Mouse (Mus musculus) bone marrow, adult 2 months (tissue): Measurements from ENCODE around the gene Rmnd5b.

Experiments used
- CTCF ChIP-seq: fragments of 200-500 bp; IDR thresholded peaks from 2 replicates; pipeline ENCODE4 v1.5.1; 2011; ENCODE audit warnings: low read length, control low read depth; ENCODE audit not compliant: control insufficient read depth, insufficient read depth
- POLR2A ChIP-seq: fragments of 200-500 bp; IDR thresholded peaks from 2 replicates; pipeline ENCODE4 v1.6.1; 2011; ENCODE audit warnings: low read depth, mild to moderate bottlenecking, control low read depth, low read length, borderline replicate concordance; ENCODE audit not compliant: control insufficient read depth

GRCm38 (mm10) chr11:51593368-51593767 lies 42.3 kb downstream of the Rmnd5b start:
- TF ChIP-seq CTCF, result no peak
- no peak for TF ChIP-seq POLR2A
